Mouse (Mus musculus): Measurements from ENCODE around the gene Dxo. TPM values are rescaled to one million over a fixed set of nuclear protein-coding genes. Genes with fewer than 3 reads are reported as not detected.

Gene Dxo
- total and polyA plus RNA-seq, 2 experiments from 2014 or later, result 48.9 to 53.8 TPM

DNA sequence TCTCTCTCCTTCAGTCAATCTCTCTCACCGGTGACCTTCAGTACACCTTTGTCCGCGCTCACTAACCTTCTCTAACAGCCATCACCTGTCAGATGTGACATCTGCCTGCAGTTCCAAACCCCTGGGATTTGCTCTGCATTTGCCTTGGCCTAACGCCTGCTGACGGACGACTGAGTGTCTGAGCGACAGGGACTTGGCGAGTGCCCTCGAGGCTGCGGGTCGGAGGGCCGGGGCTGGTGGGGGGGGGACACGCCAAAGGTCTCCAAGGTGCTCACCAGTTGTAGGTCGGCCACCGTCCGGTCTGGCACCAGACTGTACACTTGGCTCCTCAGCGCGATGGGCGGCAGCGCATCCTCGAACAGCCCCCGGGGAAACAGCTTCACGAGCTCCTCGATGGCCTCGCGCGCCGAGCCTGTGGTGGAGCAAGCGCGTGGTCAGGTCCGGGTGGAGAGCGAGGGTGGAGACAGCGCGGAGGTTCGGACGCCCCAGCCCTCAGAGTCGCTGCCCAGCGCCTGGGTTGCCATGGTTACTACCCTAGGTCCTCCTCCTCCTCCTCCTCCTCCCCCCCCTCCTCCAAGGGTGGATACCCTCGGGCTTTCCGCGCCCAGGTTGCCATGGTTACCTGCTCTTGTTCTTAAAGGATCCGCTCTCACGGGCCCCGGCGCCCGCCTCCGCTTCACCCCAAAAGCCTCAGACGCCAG is 514 bp upstream of the Dxo start:
- Histone ChIP-seq H3K36me3 (ENCODE audit: insufficient read depth, low read length) (peaks cover 24% of the 10 kb centered on the region), H3K4me3 (ENCODE audit: low read length) (peak overlapping the region; percentile 66), H3K4me2 (ENCODE audit: low read depth, low read length) (peak overlapping the region; percentile 88), H3K4me1 (ENCODE audit: insufficient read depth, low read length) (peaks cover 13% of the 10 kb centered on the region; the same call in 1 of the 2 replicates), H3K27me3 (ENCODE audit: insufficient read depth, low read length) (no peaks in the 10 kb centered on the region), H3K27ac (peak overlapping the region; percentile 74), H3K9me3 (ENCODE audit: low read length) (no peaks in the 10 kb centered on the region), H3K9ac (replicated peaks; ENCODE audit: low read length) (peak overlapping the region; percentile 69)
- no peak for DNase-seq (ENCODE audit: low spot score)
- peak; percentile 83 for ATAC-seq
- no peak for TF ChIP-seq CTCF (IDR thresholded peaks at IDR 0.05; ENCODE audit: low read depth)
- WGBS, result 3% methylated on average over 47 of the region's 48 CpGs

DNA sequence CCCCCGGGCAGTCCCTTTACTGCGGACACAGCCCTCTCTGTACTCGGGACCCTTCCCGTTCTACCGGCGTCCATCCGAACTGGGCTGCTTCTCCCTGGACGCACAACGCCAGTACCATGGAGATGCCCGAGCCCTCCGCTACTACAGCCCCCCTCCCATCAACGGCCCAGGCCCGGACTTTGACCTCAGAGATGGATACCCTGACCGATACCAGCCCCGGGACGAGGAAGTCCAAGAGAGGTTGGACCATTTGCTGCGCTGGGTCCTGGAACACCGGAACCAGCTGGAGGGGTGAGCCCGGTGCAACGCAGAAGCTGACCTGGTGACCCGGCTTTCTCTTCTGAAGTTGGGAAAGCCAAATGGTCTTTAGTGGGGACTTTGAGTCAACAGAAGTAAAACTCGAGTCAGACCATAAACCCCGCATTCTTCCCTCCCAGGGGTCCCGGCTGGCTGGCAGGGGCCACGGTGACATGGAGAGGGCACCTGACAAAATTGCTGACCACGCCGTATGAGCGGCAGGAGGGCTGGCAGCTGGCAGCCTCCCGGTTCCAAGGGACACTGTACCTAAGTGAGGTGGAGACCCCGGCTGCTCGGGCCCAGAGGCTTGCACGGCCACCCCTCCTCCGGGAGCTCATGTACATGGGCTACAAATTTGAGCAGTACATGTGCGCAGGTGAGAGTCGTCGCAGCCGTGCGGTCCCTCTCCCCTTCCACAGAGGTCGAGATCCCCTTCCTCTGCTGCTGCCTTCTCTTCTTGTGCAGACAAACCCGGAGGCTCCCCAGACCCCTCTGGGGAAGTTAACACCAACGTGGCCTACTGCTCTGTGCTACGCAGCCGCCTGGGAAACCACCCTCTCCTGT is 875 bp downstream of the Dxo start:
- Histone ChIP-seq H3K4me1 (ENCODE audit: insufficient read depth, low read length) (peaks cover 13% of the 10 kb centered on the region; the same call in 1 of the 2 replicates), H3K4me3 (ENCODE audit: low read length) (peak overlapping the region; percentile 66), H3K36me3 (ENCODE audit: insufficient read depth, low read length) (peaks cover 34% of the 10 kb centered on the region), H3K9me3 (ENCODE audit: low read length) (no peaks in the 10 kb centered on the region), H3K9ac (replicated peaks; ENCODE audit: low read length) (peak overlapping the region; percentile 69), H3K27ac (no peak overlapping the region), H3K27me3 (ENCODE audit: insufficient read depth, low read length) (no peaks in the 10 kb centered on the region), H3K4me2 (ENCODE audit: low read depth, low read length) (peak overlapping the region; percentile 88)
- 38% methylated on average over 42 of the region's 43 CpGs for WGBS
- TF ChIP-seq CTCF (IDR thresholded peaks at IDR 0.05; ENCODE audit: low read depth), result no peak
- ATAC-seq, result peak; percentile 1
- no peak for DNase-seq (ENCODE audit: low spot score)

DNA sequence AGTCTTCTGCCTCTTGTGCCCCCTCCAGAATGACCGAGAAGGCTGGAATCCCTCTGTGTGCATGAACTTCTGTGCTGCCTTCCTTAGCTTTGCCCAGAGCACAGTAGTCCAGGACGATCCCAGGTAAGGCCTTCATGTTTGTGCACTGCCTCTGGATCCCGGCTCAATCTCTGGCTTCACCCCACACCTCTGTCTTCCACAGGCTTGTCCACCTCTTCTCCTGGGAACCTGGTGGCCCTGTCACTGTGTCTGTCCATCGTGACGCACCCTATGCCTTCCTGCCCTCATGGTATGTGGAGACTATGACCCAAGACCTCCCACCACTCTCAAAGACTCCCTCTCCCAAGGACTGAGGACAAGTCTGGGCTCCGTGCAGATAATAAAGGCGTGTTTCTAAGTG is 2.0 kb downstream of the Dxo start:
- WGBS, result 85% methylated on average over 7 of the region's 7 CpGs
- TF ChIP-seq CTCF (IDR thresholded peaks at IDR 0.05; ENCODE audit: low read depth), result no peak
- H3K4me1 ChIP-seq (ENCODE audit: insufficient read depth, low read length), result peaks cover 13% of the 10 kb centered on the region; the same call in 1 of the 2 replicates

DNA sequence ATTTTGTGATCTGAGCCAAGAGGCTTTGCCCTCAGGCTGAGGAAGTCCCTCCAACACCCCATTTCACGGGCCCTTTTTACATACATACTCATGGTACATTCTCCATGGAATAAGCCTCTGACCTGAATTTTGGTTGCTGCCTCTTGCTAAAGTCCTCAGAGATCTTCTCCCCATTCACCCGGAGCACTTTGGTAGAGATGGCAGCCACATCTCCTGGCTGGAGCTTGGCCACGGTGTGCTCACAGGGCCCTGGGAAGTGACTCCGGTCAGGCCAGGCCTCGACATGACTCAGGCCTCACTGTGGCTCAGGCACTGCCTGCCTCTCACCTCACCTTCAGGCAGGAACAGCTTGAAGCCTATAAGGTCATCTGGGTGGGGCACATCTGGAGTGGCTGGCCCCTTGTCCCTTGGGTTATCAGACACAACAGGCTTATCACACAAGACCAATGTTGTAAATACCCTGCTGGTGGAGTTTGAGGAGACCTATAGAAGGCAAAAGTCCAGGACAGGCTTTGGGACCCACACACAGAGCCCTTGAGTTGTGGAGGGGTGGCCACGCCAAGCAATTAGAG is 4.0 kb downstream of the Dxo start:
- 85% methylated on average over 6 of the region's 6 CpGs for WGBS
- Histone ChIP-seq H3K4me3 (ENCODE audit: low read length) (no peak overlapping the region), H3K27ac (no peak overlapping the region), H3K4me1 (ENCODE audit: insufficient read depth, low read length) (peaks cover 11% of the 10 kb centered on the region; the same call in 1 of the 2 replicates), H3K4me2 (ENCODE audit: low read depth, low read length) (no peak overlapping the region), H3K9me3 (ENCODE audit: low read length) (no peaks in the 10 kb centered on the region), H3K36me3 (ENCODE audit: insufficient read depth, low read length) (peaks cover 52% of the 10 kb centered on the region), H3K9ac (replicated peaks; ENCODE audit: low read length) (no peak overlapping the region), H3K27me3 (ENCODE audit: insufficient read depth, low read length) (no peaks in the 10 kb centered on the region)
- DNase-seq (ENCODE audit: low spot score) (no peak), ATAC-seq (no peak)
- TF ChIP-seq CTCF (IDR thresholded peaks at IDR 0.05; ENCODE audit: low read depth), result no peak

More for the DNA sequence above, 2.0 kb downstream of the Dxo start:
- DNase-seq (ENCODE audit: low spot score), result no peak
- no peak overlapping the region for H3K4me2 ChIP-seq (ENCODE audit: low read depth, low read length)
- no peak for ATAC-seq
- no peak overlapping the region for H3K9ac ChIP-seq (replicated peaks; ENCODE audit: low read length)
- no peak overlapping the region for H3K27ac ChIP-seq
- peaks cover 44% of the 10 kb centered on the region for H3K36me3 ChIP-seq (ENCODE audit: insufficient read depth, low read length)
- no peaks in the 10 kb centered on the region for H3K27me3 ChIP-seq (ENCODE audit: insufficient read depth, low read length)
- no peak overlapping the region for H3K4me3 ChIP-seq (ENCODE audit: low read length)
- no peaks in the 10 kb centered on the region for H3K9me3 ChIP-seq (ENCODE audit: low read length)

DNA sequence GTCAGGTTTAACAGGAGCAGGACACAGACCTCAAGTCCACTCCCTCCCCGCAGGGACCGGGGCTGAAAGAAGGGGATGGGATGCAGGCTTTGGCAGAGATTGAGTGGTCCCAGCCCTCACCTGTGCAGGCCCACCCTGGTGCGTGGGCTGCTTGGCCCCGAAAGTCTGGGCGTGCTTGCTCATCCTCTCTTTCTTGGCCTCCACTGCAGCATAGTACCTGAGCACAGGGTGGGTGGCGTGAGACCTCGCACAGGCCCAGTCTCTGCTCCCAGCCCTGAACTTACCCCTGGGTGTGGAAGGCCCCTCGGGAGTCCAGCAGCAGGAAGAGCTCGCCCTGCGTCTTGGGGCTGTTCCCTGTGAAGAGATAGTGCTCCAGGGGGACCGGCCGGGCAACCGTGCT is 8.1 kb downstream of the Dxo start:
- H3K36me3 ChIP-seq (ENCODE audit: insufficient read depth, low read length), result peaks cover 59% of the 10 kb centered on the region
- H3K4me2 ChIP-seq (ENCODE audit: low read depth, low read length), result no peak overlapping the region
- ATAC-seq (no peak), DNase-seq (ENCODE audit: low spot score) (no peak)
- no peak overlapping the region for H3K9ac ChIP-seq (replicated peaks; ENCODE audit: low read length)
- no peak for TF ChIP-seq CTCF (IDR thresholded peaks at IDR 0.05; ENCODE audit: low read depth)
- no peaks in the 10 kb centered on the region for H3K9me3 ChIP-seq (ENCODE audit: low read length)
- no peak overlapping the region for H3K4me3 ChIP-seq (ENCODE audit: low read length)
- WGBS, result 93% methylated on average over 13 of the region's 13 CpGs
- no peaks in the 10 kb centered on the region for H3K27me3 ChIP-seq (ENCODE audit: insufficient read depth, low read length)
- H3K4me1 ChIP-seq (ENCODE audit: insufficient read depth, low read length), result 0 out of 2 replicates have a peak, but pooled peaks cover 4% of the 10 kb centered on the region
- no peak overlapping the region for H3K27ac ChIP-seq

DNA sequence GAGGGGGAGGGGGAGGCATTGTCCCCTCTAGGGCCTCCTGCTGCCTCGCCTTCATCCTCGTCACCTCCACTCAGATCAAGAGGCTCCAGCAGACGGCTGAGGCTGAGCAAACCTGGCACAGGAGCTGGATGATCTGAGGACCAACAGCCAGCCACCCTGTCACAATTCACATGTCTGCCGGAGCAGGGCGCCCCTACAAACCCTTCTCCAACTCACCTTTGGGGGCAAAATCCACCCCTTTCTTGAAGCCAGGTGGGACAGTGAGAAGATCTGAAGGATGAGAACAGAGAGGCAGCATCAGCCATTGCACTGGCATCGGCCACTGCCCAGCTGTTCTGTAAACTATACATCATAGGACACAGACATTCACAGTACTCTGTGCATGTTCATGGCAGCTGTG is 10.4 kb downstream of the Dxo start:
- no peak overlapping the region for H3K4me3 ChIP-seq (ENCODE audit: low read length)
- no peaks in the 10 kb centered on the region for H3K9me3 ChIP-seq (ENCODE audit: low read length)
- H3K9ac ChIP-seq (replicated peaks; ENCODE audit: low read length), result no peak overlapping the region
- TF ChIP-seq CTCF (IDR thresholded peaks at IDR 0.05; ENCODE audit: low read depth), result no peak
- H3K4me1 ChIP-seq (ENCODE audit: insufficient read depth, low read length), result peaks cover 13% of the 10 kb centered on the region; the same call in 1 of the 2 replicates
- no peak overlapping the region for H3K4me2 ChIP-seq (ENCODE audit: low read depth, low read length)
- H3K27me3 ChIP-seq (ENCODE audit: insufficient read depth, low read length), result no peaks in the 10 kb centered on the region
- no peak for ATAC-seq
- H3K27ac ChIP-seq, result no peak overlapping the region
- H3K36me3 ChIP-seq (ENCODE audit: insufficient read depth, low read length), result peaks cover 40% of the 10 kb centered on the region
- WGBS, result 82% methylated on average over 6 of the region's 6 CpGs
- no peak for DNase-seq (ENCODE audit: low spot score)
